Mouse (Mus musculus) forelimb bud, embryonic 11.5 days (tissue): ENCODE results near the gene Snhg11.
A peak's percentile ranks its signal among the peaks of the same experiment; 100 is the strongest.
"Not testable (repeated sequence)": the region's sequence is repeated elsewhere in the genome, so short reads cannot be mapped to it uniquely, and the experiment has no call there.

Experiments used
- DNase-seq: peaks from one replicate; pipeline ENCODE4 v3.0.0-alpha.2; 2012; ENCODE audit warnings: low read depth, low spot score

The Snhg11 gene

GRCm38 (mm10) chr2:158369474-158370172, 5.8 kb upstream of the Snhg11 start:
- no peak for DNase-seq

- no peak for DNase-seq
Observed at GRCm38 (mm10) chr2:158370173-158370550, 5.3 kb upstream of the Snhg11 start.

GRCm38 (mm10) chr2:158373061-158373460, 2.4 kb upstream of the Snhg11 start:
- no peak for DNase-seq

GRCm38 (mm10) chr2:158373516-158373915, 1.9 kb upstream of the Snhg11 start:
- no peak for DNase-seq

GRCm38 (mm10) chr2:158376123-158376687, 767 bp downstream of the Snhg11 start:
- DNase-seq: no peak

GRCm38 (mm10) chr2:158376798-158377197, 1.4 kb downstream of the Snhg11 start:
- DNase-seq: no peak

GRCm38 (mm10) chr2:158377811-158378210, 2.4 kb downstream of the Snhg11 start:
- DNase-seq: no peak

GRCm38 (mm10) chr2:158379354-158380078, 4.1 kb downstream of the Snhg11 start:
- DNase-seq: peak; percentile 84

GRCm38 (mm10) chr2:158386072-158386471, 10.6 kb downstream of the Snhg11 start:
- no peak for DNase-seq

- no peak for DNase-seq
Observed at GRCm38 (mm10) chr2:158389421-158389820, 14.0 kb downstream of the Snhg11 start.

GRCm38 (mm10) chr2:158396369-158396768, 20.9 kb downstream of the Snhg11 start:
- no peak for DNase-seq

- not testable (repeated sequence) for DNase-seq
Observed at GRCm38 (mm10) chr2:158397140-158397539, 21.7 kb downstream of the Snhg11 start.

GRCm38 (mm10) chr2:158402915-158403314, 27.5 kb downstream of the Snhg11 start:
- no peak for DNase-seq

GRCm38 (mm10) chr2:158408997-158409594, 33.7 kb downstream of the Snhg11 start:
- DNase-seq: no peak

- DNase-seq: peak; percentile 100
Observed at GRCm38 (mm10) chr2:158409595-158410021, 34.2 kb downstream of the Snhg11 start, which contains the start of gene Ralgapb. TSS of gene Ralgapb (plus strand) at chr2:158409848.

GRCm38 (mm10) chr2:158410022-158411014, 34.9 kb downstream of the Snhg11 start:
- DNase-seq: peak; percentile 17

GRCm38 (mm10) chr2:158413240-158413639, 37.8 kb downstream of the Snhg11 start:
- no peak for DNase-seq

- DNase-seq: no peak
Observed at GRCm38 (mm10) chr2:158415826-158416225, 40.4 kb downstream of the Snhg11 start.

GRCm38 (mm10) chr2:158418663-158419062, 43.2 kb downstream of the Snhg11 start:
- no peak for DNase-seq
